Mouse (Mus musculus) MEL (cell line): Measurements from ENCODE around the gene Ttc9b. TPM values are rescaled to one million over a fixed set of nuclear protein-coding genes. Genes with fewer than 3 reads are reported as not detected.

Source experiments
- DNase-seq: peaks from one replicate; pipeline ENCODE4 v3.0.0; 2011; ENCODE audit warnings: low read depth, low spot score
- H3K27ac ChIP-seq: 2 replicates; pipeline ENCODE4 v1.5.1; 2012; ENCODE audit warnings: low read depth, mild to moderate bottlenecking, control low read depth, low read length, moderate library complexity; ENCODE audit not compliant: control insufficient read depth
- H3K27me3 ChIP-seq, 2 experiments: fragments of 150-350 bp in 1 of 2; sonication (generic) in 1 of 2; 2 replicates each; pipeline ENCODE4 v1.6.1; 2012; ENCODE audit warnings: low read length in 2 of 2, mild to moderate bottlenecking in 2 of 2, improper control_type of control experiment in 1 of 2, moderate library complexity in 1 of 2; ENCODE audit not compliant: insufficient read depth in 2 of 2, control insufficient read depth in 1 of 2
- H3K36me3 ChIP-seq, 2 experiments: 2 replicates each; pipeline ENCODE4 v1.6.1; 2012 to 2014; ENCODE audit warnings: low read length in 2 of 2, improper control_type of control experiment in 1 of 2, inconsistent platforms in 1 of 2, mild to moderate bottlenecking in 1 of 2; ENCODE audit not compliant: insufficient read depth in 2 of 2, control insufficient read depth in 1 of 2
- H3K4me1 ChIP-seq, 2 experiments: fragments of 150-350 bp in 1 of 2; sonication (generic) in 1 of 2; 2 replicates each; pipeline ENCODE4 v1.6.1; 2012; ENCODE audit warnings: low read length in 2 of 2, improper control_type of control experiment in 1 of 2, mild to moderate bottlenecking in 1 of 2; ENCODE audit not compliant: insufficient read depth in 2 of 2, control insufficient read depth in 1 of 2
- H3K4me3 ChIP-seq, 2 experiments: fragments of 150-350 bp in 1 of 2; sonication (generic) in 1 of 2; 2 replicates each; pipeline ENCODE4 v1.5.1; 2012; ENCODE audit warnings: low read depth in 2 of 2, low read length in 2 of 2, mild to moderate bottlenecking in 2 of 2, moderate library complexity in 2 of 2, control low read depth in 1 of 2, improper control_type of control experiment in 1 of 2; ENCODE audit not compliant: control insufficient read depth in 1 of 2, insufficient read depth in 1 of 2
- H3K79me2 ChIP-seq: 2 replicates; pipeline ENCODE4 v1.6.1; 2012; ENCODE audit warnings: mild to moderate bottlenecking, low read length, moderate library complexity; ENCODE audit not compliant: control insufficient read depth, poor library complexity, insufficient read depth
- H3K9ac ChIP-seq: 2 replicates; pipeline ENCODE4 v1.6.1; 2012; ENCODE audit warnings: low read depth, mild to moderate bottlenecking, control low read depth, low read length, moderate library complexity; ENCODE audit not compliant: control insufficient read depth, poor library complexity, severe bottlenecking
- H3K9me3 ChIP-seq: fragments of 150-350 bp; sonication (generic); replicated peaks from 2 replicates; pipeline ENCODE4 v1.6.1; 2012; ENCODE audit warnings: mild to moderate bottlenecking, low read length, improper control_type of control experiment, moderate library complexity; ENCODE audit not compliant: insufficient read depth
- BHLHE40 ChIP-seq: IDR thresholded peaks from 2 replicates; pipeline ENCODE4 v1.6.1; 2012; ENCODE audit warnings: low read depth, mild to moderate bottlenecking, inconsistent platforms, low read length, improper control_type of control experiment, borderline replicate concordance
- CHD1 ChIP-seq: IDR thresholded peaks from 2 replicates; pipeline ENCODE4 v1.6.1; 2012; ENCODE audit warnings: low read depth, mild to moderate bottlenecking, inconsistent platforms, low read length, improper control_type of control experiment
- CHD2 ChIP-seq: IDR thresholded peaks from 2 replicates; pipeline ENCODE4 v1.6.1; 2011; ENCODE audit warnings: low read length, improper control_type of control experiment
- ETS1 ChIP-seq: IDR thresholded peaks from 2 replicates; pipeline ENCODE4 v1.6.1; 2012; ENCODE audit warnings: low read depth, mild to moderate bottlenecking, inconsistent platforms, low read length, improper control_type of control experiment, moderate library complexity
- GABPA ChIP-seq: IDR thresholded peaks from 2 replicates; pipeline ENCODE4 v1.6.1; 2012; ENCODE audit warnings: low read depth, mild to moderate bottlenecking, inconsistent platforms, low read length, improper control_type of control experiment, moderate library complexity
- HCFC1 ChIP-seq: IDR thresholded peaks from 2 replicates; pipeline ENCODE4 v1.6.1; 2012; ENCODE audit warnings: low read depth, mild to moderate bottlenecking, inconsistent platforms, low read length, improper control_type of control experiment, moderate library complexity
- MEF2A ChIP-seq: IDR thresholded peaks from 2 replicates; pipeline ENCODE4 v1.6.1; 2014; ENCODE audit warnings: low read depth, mild to moderate bottlenecking, inconsistent platforms, low read length, improper control_type of control experiment; ENCODE audit not compliant: poor library complexity, insufficient replicate concordance, severe bottlenecking; ENCODE audit errors: extremely low read depth
- MYB ChIP-seq: IDR thresholded peaks from 2 replicates; pipeline ENCODE4 v1.6.1; 2011; ENCODE audit warnings: mild to moderate bottlenecking, low read depth, low read length, improper control_type of control experiment
- MYC ChIP-seq: IDR thresholded peaks from 2 replicates; pipeline ENCODE4 v1.6.1; 2011; ENCODE audit warnings: low read depth, mild to moderate bottlenecking, low read length, improper control_type of control experiment, moderate library complexity
- NELFE ChIP-seq: IDR thresholded peaks from 2 replicates; pipeline ENCODE4 v1.6.1; 2011; ENCODE audit warnings: low read depth, low read length, improper control_type of control experiment
- POLR2AphosphoS5 ChIP-seq: IDR thresholded peaks from 2 replicates; pipeline ENCODE4 v1.6.1; 2012; ENCODE audit warnings: low read depth, borderline replicate concordance, mild to moderate bottlenecking, inconsistent platforms, low read length, moderate library complexity, mixed read lengths
- RCOR1 ChIP-seq: IDR thresholded peaks from 2 replicates; pipeline ENCODE4 v1.6.1; 2012; ENCODE audit warnings: low read depth, mild to moderate bottlenecking, inconsistent platforms, low read length, improper control_type of control experiment
- SMC3 ChIP-seq: IDR thresholded peaks from 2 replicates; pipeline ENCODE4 v1.6.1; 2011; ENCODE audit warnings: low read depth, low read length, improper control_type of control experiment
- TCF12 ChIP-seq: IDR thresholded peaks from 2 replicates; pipeline ENCODE4 v1.6.1; 2014; ENCODE audit warnings: low read depth, mild to moderate bottlenecking, inconsistent platforms, low read length, improper control_type of control experiment, moderate library complexity
- USF1 ChIP-seq: IDR thresholded peaks from 2 replicates; pipeline ENCODE4 v1.6.1; 2014; ENCODE audit warnings: low read depth, mild to moderate bottlenecking, inconsistent platforms, low read length, improper control_type of control experiment, moderate library complexity
- ZC3H11A ChIP-seq: IDR thresholded peaks from 2 replicates; pipeline ENCODE4 v1.6.1; 2012; ENCODE audit warnings: low read depth, mild to moderate bottlenecking, inconsistent platforms, low read length, improper control_type of control experiment
- ZNF384 ChIP-seq: IDR thresholded peaks from 2 replicates; pipeline ENCODE4 v1.6.1; 2012; ENCODE audit warnings: low read depth, mild to moderate bottlenecking, inconsistent platforms, low read length, improper control_type of control experiment
- polyA plus RNA-seq, 2 experiments: library from polyadenylated mRNA; stranded (reverse) in 1 of 2; unstranded in 1 of 2; fragments of >175 nt in 1 of 2; fragments of >200 nt in 1 of 2; gene quantifications; 2 replicates each; pipeline versions ENCODE4 v1.2.1 to v1.2.4; 2012; ENCODE audit warnings: low replicate concordance in 2 of 2, low read depth in 1 of 2; ENCODE audit not compliant: insufficient read length in 2 of 2, insufficient read depth in 1 of 2, missing spikeins in 1 of 2
- total RNA-seq: library from RNA; depleted of rRNA; stranded (reverse); fragments of 300-350 nt; gene quantifications from 2 replicates; pipeline ENCODE4 v1.2.3, GENCODE M21; 2012

Ttc9b gene
- total and polyA plus RNA-seq, 3 experiments, result 0.19 TPM; not detected in 1

DNA sequence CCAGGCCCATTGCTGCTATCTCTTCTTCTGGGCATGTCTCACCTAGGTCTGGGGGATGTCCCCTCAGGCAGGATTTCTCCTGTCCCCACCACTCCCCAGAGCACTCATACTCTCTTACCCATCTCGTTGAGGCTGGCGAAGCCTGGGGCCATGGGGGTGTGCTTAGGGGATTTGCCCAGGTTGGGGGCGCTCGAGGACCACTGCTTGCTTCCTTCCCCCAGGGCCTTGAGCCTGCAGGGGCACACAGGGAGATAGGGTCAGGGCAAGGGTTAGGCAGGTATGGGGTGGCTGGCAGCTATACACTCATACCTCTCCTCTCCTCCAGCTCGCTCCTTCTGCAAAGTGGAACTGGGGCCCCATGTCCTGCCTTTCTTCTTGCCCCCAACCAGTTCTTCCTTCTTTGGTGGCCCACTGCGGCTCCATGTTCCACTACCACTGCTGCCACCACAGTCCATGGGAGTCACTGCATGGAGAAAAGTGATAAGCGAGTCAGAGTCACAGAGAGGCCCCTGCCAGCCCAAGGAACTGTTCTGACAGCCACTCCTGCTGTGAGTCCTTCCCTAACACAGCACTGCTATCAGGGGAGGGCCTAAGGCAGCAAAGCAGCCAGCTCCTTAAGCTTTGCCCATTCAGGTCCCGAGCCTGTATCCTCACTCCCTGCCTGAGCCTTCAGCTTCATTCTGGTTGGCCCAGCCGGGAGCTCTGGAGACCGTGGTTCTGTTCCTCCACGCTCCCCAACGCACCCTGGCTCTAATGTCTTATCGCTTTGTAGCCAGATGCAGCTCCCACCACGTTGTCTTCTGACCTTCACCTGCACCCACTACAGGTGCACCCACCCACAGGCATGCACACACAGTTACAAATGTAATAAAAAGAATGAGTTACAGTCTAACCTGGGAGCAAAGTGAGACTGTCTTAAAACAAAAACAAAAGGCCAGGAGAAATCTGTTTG lies 5.3 kb downstream of the Ttc9b start:
- H3K9me3 ChIP-seq, result no peaks in the 10 kb centered on the region
- H3K4me3 ChIP-seq, result no peak overlapping the region
- H3K27me3 ChIP-seq, result no peaks in the 10 kb centered on the region
- no peaks in the 10 kb centered on the region for H3K36me3 ChIP-seq
- TF ChIP-seq NELFE (no peak), TCF12 (no peak), HCFC1 (no peak), SMC3 (no peak), CHD2 (no peak), POLR2AphosphoS5 (no peak), ETS1 (no peak)
- no peaks in the 10 kb centered on the region for H3K79me2 ChIP-seq
- no peaks in the 10 kb centered on the region for H3K4me1 ChIP-seq
- peak; percentile 26 for DNase-seq
- H3K27ac ChIP-seq, result no peak overlapping the region
- H3K9ac ChIP-seq, result no peak overlapping the region

GRCm38 (mm10) chr7:27662038-27662437 lies 8.3 kb downstream of the Ttc9b start:
- Histone ChIP-seq H3K4me1 (no peaks in the 10 kb centered on the region), H3K79me2 (no peaks in the 10 kb centered on the region), H3K27ac (no peak overlapping the region), H3K27me3 (no peaks in the 10 kb centered on the region), H3K9me3 (no peaks in the 10 kb centered on the region), H3K4me3 (no peak overlapping the region), H3K9ac (no peak overlapping the region), H3K36me3 (no peaks in the 10 kb centered on the region)
- DNase-seq, result no peak
- TF ChIP-seq GABPA (no peak), CHD1 (no peak), ZC3H11A (no peak), HCFC1 (no peak), MYB (no peak), MYC (no peak), BHLHE40 (no peak), RCOR1 (no peak), USF1 (no peak), TCF12 (no peak), ZNF384 (no peak), NELFE (no peak), MEF2A (no peak)
